Mouse (Mus musculus) telencephalon, adult 2 months (tissue): ENCODE data around the gene Cops8.

Source experiments
- DNase-seq: peaks from one replicate; pipeline ENCODE4 v3.0.0-alpha.2; 2011; ENCODE audit warnings: low read depth, low spot score

The Cops8 gene

GRCm38 (mm10) chr1:90602759-90603560, at the start of gene Cops8:
TSS of gene Cops8 (plus strand) at chr1:90602981.
- peak; percentile 94 for DNase-seq

- DNase-seq, result no peak
Measured at GRCm38 (mm10) chr1:90557140-90557539, 45.6 kb upstream of the Cops8 start.

GRCm38 (mm10) chr1:90560942-90561726, 41.6 kb upstream of the Cops8 start:
- DNase-seq, result no peak

GRCm38 (mm10) chr1:90563945-90564344, 38.8 kb upstream of the Cops8 start:
- no peak for DNase-seq

- no peak for DNase-seq
Measured at GRCm38 (mm10) chr1:90566664-90567440, 35.9 kb upstream of the Cops8 start.

GRCm38 (mm10) chr1:90573831-90574230, 28.9 kb upstream of the Cops8 start:
- DNase-seq, result no peak

GRCm38 (mm10) chr1:90574845-90575244, 27.9 kb upstream of the Cops8 start:
- no peak for DNase-seq

GRCm38 (mm10) chr1:90577417-90577816, 25.4 kb upstream of the Cops8 start:
- no peak for DNase-seq

- DNase-seq, result no peak
Measured at GRCm38 (mm10) chr1:90582635-90583034, 20.1 kb upstream of the Cops8 start.

- peak; percentile 78 for DNase-seq
Measured at GRCm38 (mm10) chr1:90588021-90588734, 14.6 kb upstream of the Cops8 start.

- DNase-seq, result no peak
Measured at GRCm38 (mm10) chr1:90590797-90591196, 12.0 kb upstream of the Cops8 start.

GRCm38 (mm10) chr1:90592784-90593183, 10.0 kb upstream of the Cops8 start:
- DNase-seq, result no peak

- DNase-seq, result no peak
Measured at GRCm38 (mm10) chr1:90599226-90599625, 3.6 kb upstream of the Cops8 start.

- no peak for DNase-seq
Measured at GRCm38 (mm10) chr1:90601096-90601495, 1.7 kb upstream of the Cops8 start.

- DNase-seq, result no peak
Measured at GRCm38 (mm10) chr1:90603561-90603887, 743 bp downstream of the Cops8 start.

- DNase-seq, result no peak
Measured at GRCm38 (mm10) chr1:90609363-90609762, 6.6 kb downstream of the Cops8 start.

- DNase-seq, result no peak
Measured at GRCm38 (mm10) chr1:90617258-90617657, 14.5 kb downstream of the Cops8 start.

- DNase-seq, result no peak
Measured at GRCm38 (mm10) chr1:90633415-90634030, 30.7 kb downstream of the Cops8 start.

- no peak for DNase-seq
Measured at GRCm38 (mm10) chr1:90634205-90634745, 31.5 kb downstream of the Cops8 start.

GRCm38 (mm10) chr1:90638335-90638734, 35.6 kb downstream of the Cops8 start:
- DNase-seq, result no peak
